Mouse (Mus musculus) limb, embryonic 10.5 days (tissue): ENCODE measurements around the gene Cyp4f14. TPM values are rescaled to one million over a fixed set of nuclear protein-coding genes. Genes with fewer than 3 reads are reported as not detected.

ENCODE experiments used
- DNase-seq: peaks from one replicate; pipeline ENCODE4 v3.0.0-alpha.2; 2017; ENCODE audit warnings: low spot score
- H3K27ac ChIP-seq: fragments of 300-500 bp; sonication (generic); 2 replicates; pipeline ENCODE4 v1.5.1; 2016; ENCODE audit warnings: mild to moderate bottlenecking
- H3K27me3 ChIP-seq: fragments of 300-500 bp; sonication (generic); 2 replicates; pipeline ENCODE4 v1.6.1; 2016; ENCODE audit warnings: low read depth, mild to moderate bottlenecking; ENCODE audit not compliant: poor library complexity, severe bottlenecking
- H3K36me3 ChIP-seq: fragments of 300-500 bp; sonication (generic); 2 replicates; pipeline ENCODE4 v1.6.1; 2016; ENCODE audit warnings: mild to moderate bottlenecking, moderate library complexity
- H3K4me1 ChIP-seq: fragments of 300-500 bp; sonication (generic); 2 replicates; pipeline ENCODE4 v1.6.1; 2016
- H3K4me3 ChIP-seq: fragments of 300-500 bp; sonication (generic); 2 replicates; pipeline ENCODE4 v1.5.1; 2016; ENCODE audit warnings: mild to moderate bottlenecking, moderate library complexity
- H3K9me3 ChIP-seq: fragments of 300-500 bp; sonication (generic); replicated peaks from 2 replicates; pipeline ENCODE4 v1.6.1; 2016; ENCODE audit warnings: mild to moderate bottlenecking
- WGBS: fragments of 180-500 bp; shearing (Covaris S2); methylation state at CpG from one replicate; pipeline ENCODE4 v1.1.7; 2016; 5-methylcytosine and 5-hydroxymethylcytosine counted together
- polyA plus RNA-seq: library from polyadenylated mRNA; unstranded; fragments of >200 nt; fragmentation: Nextera tagmentation; extraction: Ambion mirVana; gene quantifications from 2 replicates; pipeline ENCODE4 v1.2.1, GENCODE M21; 2016

Cyp4f14 gene
- polyA plus RNA-seq, 1 experiment from 2014 or later, result not detected

DNA sequence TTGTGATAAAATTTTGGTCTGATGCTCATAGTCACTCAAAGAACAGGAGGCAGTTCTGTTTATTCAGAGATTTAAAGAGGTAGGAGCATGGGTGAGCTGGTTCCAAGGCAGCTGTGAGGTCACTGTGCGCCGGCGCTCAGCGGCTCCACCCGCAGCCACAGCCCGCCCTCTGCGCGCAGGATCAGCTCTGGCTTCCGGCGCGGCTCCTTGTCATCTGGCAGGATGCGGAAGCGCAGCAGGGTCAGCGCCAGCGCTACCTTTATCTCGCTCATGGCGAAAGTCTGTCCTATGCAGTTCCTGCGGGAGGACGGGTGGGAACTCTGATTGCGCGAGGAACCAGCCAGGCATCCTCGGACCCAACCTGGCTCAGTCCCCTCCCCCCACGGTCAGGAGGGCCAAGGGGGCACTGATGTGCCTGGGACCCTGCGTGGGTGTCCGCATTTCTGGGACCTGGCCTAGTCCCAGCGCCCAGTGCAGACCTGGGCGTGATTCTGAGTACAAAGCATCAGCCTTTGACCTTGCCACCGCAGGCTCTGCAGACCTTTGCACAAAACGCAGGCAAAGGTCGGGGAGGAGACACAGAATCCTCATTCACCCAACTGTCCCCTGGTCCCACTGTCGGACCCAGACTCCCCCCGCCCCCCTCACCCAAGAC lies 7.6 kb upstream of the Cyp4f14 start:
- DNase-seq, result peak; percentile 81
- Histone ChIP-seq H3K4me1 (peaks cover 11% of the 10 kb centered on the region), H3K4me3 (peak overlapping the region; percentile 60), H3K27ac (peak overlapping the region; percentile 89), H3K27me3 (no peaks in the 10 kb centered on the region), H3K9me3 (no peaks in the 10 kb centered on the region), H3K36me3 (no peaks in the 10 kb centered on the region)
- 19% methylated on average over 32 of the region's 32 CpGs for WGBS

GRCm38 (mm10) chr17:32923681-32924080 lies 6.5 kb upstream of the Cyp4f14 start:
- Histone ChIP-seq H3K9me3 (no peaks in the 10 kb centered on the region), H3K27me3 (no peaks in the 10 kb centered on the region), H3K4me1 (peaks cover 11% of the 10 kb centered on the region), H3K27ac (no peak overlapping the region), H3K4me3 (no peak overlapping the region), H3K36me3 (no peaks in the 10 kb centered on the region)
- WGBS, result 88% methylated on average over 1 of the region's 1 CpGs
- no peak for DNase-seq

DNA sequence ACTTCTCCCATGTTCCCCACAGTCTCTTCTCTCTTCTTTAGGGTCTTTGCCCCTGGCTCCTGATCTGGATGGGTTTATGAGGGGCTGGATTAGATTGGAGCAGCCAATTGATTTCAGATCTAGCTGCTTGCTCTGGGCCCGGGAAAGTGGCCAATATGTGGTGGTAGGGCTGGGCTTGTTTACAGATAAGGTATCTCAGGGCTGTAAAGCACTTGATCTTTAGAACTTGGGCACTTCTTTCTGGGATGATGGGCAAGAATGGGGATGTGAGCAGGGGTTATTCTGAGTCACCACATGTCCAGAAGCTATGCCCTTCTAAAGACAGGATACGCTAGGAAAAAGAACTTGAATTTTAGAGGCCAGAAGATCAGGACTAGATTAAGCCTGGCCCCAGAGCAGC lies 2.0 kb upstream of the Cyp4f14 start:
- DNase-seq, result no peak
- H3K36me3 ChIP-seq, result no peaks in the 10 kb centered on the region
- H3K4me1 ChIP-seq, result no peaks in the 10 kb centered on the region
- 67% methylated on average over 2 of the region's 2 CpGs for WGBS
- no peaks in the 10 kb centered on the region for H3K27me3 ChIP-seq
- no peak overlapping the region for H3K27ac ChIP-seq
- H3K4me3 ChIP-seq, result no peak overlapping the region
- no peaks in the 10 kb centered on the region for H3K9me3 ChIP-seq

DNA sequence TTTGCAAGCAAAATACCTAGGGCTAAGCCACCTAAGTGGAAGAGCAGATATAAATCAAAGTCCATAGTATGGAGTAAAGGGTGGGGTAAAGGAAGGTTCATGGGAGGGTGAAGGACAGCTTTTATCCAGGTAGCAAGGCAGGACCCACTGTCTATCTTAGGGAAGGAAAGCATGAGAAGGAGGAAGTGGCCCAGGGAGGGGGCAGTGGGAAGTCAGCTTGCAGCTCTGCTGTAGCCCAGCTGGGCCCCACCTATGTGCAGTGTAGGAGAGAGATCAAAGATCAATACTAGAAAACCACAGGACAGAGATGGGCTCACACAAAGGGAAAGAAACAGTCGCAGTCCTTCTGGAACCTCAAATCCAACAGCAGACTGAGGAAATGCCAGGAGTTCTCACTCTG lies 1.1 kb downstream of the Cyp4f14 start:
- no peak for DNase-seq
- no peak overlapping the region for H3K27ac ChIP-seq
- no peaks in the 10 kb centered on the region for H3K9me3 ChIP-seq
- no peak overlapping the region for H3K4me3 ChIP-seq
- no peaks in the 10 kb centered on the region for H3K27me3 ChIP-seq
- H3K4me1 ChIP-seq, result no peaks in the 10 kb centered on the region
- H3K36me3 ChIP-seq, result no peaks in the 10 kb centered on the region
- WGBS, result 75% methylated on average over 1 of the region's 1 CpGs

DNA sequence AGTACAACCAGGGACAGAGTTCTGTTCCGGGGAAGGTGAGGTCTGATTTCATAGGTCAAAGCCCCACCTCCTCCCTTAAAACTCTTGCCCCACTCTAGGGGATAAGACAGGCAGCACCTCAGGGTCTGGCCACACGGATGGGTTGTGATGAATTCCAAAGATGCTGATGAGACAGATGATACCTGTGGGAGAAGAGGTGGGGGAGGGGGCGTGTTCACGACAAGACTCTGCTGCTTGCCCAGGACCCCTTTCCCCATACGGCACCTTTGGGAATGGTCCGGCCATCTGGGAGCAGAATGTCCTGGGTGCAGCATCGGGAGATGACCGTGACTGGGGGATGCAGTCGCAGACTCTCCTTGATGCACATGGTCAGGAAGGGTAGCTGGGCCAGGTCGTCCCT lies 11.0 kb downstream of the Cyp4f14 start:
- 76% methylated on average over 10 of the region's 10 CpGs for WGBS
- H3K27me3 ChIP-seq, result no peaks in the 10 kb centered on the region; the same call in 1 of the 2 replicates
- no peak overlapping the region for H3K4me3 ChIP-seq

GRCm38 (mm10) chr17:32905239-32905638 lies 11.9 kb downstream of the Cyp4f14 start:
- peak overlapping the region; percentile 22; the same call in 1 of the 2 replicates for H3K4me3 ChIP-seq
- H3K36me3 ChIP-seq, result no peaks in the 10 kb centered on the region
- peak; percentile 72 for DNase-seq
- 13% methylated on average over 19 of the region's 19 CpGs for WGBS
- no peaks in the 10 kb centered on the region for H3K4me1 ChIP-seq
- H3K27me3 ChIP-seq, result no peaks in the 10 kb centered on the region; the same call in 1 of the 2 replicates
- H3K9me3 ChIP-seq, result no peaks in the 10 kb centered on the region
- H3K27ac ChIP-seq, result no peak overlapping the region

More for the DNA sequence above, 11.0 kb downstream of the Cyp4f14 start:
- Histone ChIP-seq H3K9me3 (no peaks in the 10 kb centered on the region), H3K4me1 (no peaks in the 10 kb centered on the region), H3K36me3 (no peaks in the 10 kb centered on the region), H3K27ac (no peak overlapping the region)
- no peak for DNase-seq

DNA sequence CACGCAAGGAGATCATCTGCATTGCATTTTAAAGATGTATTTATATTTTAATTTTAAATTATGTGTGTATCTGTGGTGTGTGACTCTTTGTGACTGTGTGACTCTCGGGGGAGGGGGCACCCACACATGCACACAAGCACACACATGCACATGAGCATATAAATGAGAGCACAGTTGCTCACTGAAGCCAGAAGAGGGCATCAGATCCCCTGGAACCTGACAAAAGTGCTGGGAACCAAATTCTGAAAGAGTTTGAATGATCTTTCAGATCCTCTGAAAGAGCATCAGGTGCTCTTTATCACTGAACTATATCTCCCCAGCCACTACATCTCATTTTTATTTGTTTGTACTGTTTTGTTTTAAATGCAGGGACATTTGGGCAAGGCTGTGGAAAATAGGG lies 12.7 kb downstream of the Cyp4f14 start:
- no peak overlapping the region for H3K4me3 ChIP-seq
- H3K27ac ChIP-seq, result no peak overlapping the region
- DNase-seq, result no peak
- 62% methylated on average over 2 of the region's 2 CpGs for WGBS
- H3K9me3 ChIP-seq, result no peaks in the 10 kb centered on the region
- no peaks in the 10 kb centered on the region; the same call in 1 of the 2 replicates for H3K27me3 ChIP-seq
- H3K4me1 ChIP-seq, result no peaks in the 10 kb centered on the region
- H3K36me3 ChIP-seq, result no peaks in the 10 kb centered on the region

GRCm38 (mm10) chr17:32901751-32902525 lies 15.2 kb downstream of the Cyp4f14 start:
- no peaks in the 10 kb centered on the region for H3K4me1 ChIP-seq
- WGBS, result 75% methylated on average over 1 of the region's 1 CpGs
- no peaks in the 10 kb centered on the region; the same call in 1 of the 2 replicates for H3K27me3 ChIP-seq
- H3K9me3 ChIP-seq, result no peaks in the 10 kb centered on the region
- H3K36me3 ChIP-seq, result no peaks in the 10 kb centered on the region
- H3K4me3 ChIP-seq, result no peak overlapping the region
- no peak for DNase-seq
- H3K27ac ChIP-seq, result no peak overlapping the region

GRCm38 (mm10) chr17:32895421-32895820 lies 21.7 kb downstream of the Cyp4f14 start:
- Histone ChIP-seq H3K36me3 (no peaks in the 10 kb centered on the region), H3K4me1 (peaks cover 5% of the 10 kb centered on the region), H3K27ac (no peak overlapping the region), H3K27me3 (no peaks in the 10 kb centered on the region), H3K9me3 (no peaks in the 10 kb centered on the region), H3K4me3 (no peak overlapping the region)
- WGBS, result 89% methylated on average over 4 of the region's 4 CpGs
- no peak for DNase-seq

DNA sequence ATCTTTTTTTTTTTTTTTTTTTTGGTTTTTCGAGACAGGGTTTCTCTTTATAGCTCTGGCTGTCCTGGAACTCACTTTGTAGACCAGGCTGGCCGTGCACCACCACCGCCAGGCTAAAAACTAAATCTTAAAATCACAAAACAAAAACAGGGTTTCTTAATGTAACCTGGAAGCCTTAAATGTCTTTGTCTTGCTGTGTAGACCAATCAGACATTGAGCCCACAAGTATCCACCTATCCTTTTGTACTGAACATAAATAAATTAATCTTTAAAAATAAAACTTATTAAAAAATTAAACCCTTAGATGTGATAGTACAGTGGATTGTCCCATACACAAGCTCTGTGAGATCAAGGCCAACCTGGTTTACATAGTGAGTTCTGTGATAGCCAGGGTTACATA lies 23.2 kb downstream of the Cyp4f14 start:
- Histone ChIP-seq H3K27ac (no peak overlapping the region), H3K4me1 (peaks cover 11% of the 10 kb centered on the region), H3K9me3 (no peaks in the 10 kb centered on the region), H3K4me3 (no peak overlapping the region), H3K27me3 (no peaks in the 10 kb centered on the region), H3K36me3 (0 out of 2 replicates have a peak, but pooled peaks cover 5% of the 10 kb centered on the region)
- 91% methylated on average over 3 of the region's 3 CpGs for WGBS
- DNase-seq, result no peak

GRCm38 (mm10) chr17:32891239-32892180 lies 25.6 kb downstream of the Cyp4f14 start, which contains the start of gene Zfp870:
Gene Zfp870 (minus strand): TSS chr17:32891642.
- DNase-seq, result peak; percentile 82
- WGBS, result 13% methylated on average over 33 of the region's 33 CpGs
- peaks cover 11% of the 10 kb centered on the region for H3K4me1 ChIP-seq

DNA sequence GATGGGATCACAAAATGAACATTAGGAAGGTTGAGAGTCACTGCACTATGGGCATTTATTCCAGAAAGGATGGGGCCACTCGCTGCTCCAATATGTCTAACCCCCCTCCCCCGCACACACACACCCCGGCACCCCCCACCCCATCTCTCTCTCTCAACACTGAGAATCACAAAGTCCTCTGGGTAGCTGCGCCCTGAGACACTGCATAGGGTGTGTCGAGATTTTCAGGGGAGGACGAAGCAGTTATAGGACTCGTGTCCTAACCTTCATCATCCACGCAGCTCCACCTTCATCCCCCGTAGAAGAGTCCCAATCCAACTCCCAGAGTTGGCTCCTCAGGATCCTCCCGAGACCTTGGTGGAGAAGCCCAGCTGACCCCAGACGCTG lies 26.3 kb downstream of the Cyp4f14 start:
- Histone ChIP-seq H3K4me1 (peaks cover 11% of the 10 kb centered on the region), H3K4me3 (peak overlapping the region; percentile 84), H3K27ac (peak overlapping the region; percentile 89), H3K36me3 (peaks cover 19% of the 10 kb centered on the region), H3K9me3 (no peaks in the 10 kb centered on the region), H3K27me3 (no peaks in the 10 kb centered on the region)
- no peak for DNase-seq
- WGBS, result 3% methylated on average over 11 of the region's 11 CpGs

More at GRCm38 (mm10) chr17:32891239-32892180, 25.6 kb downstream of the Cyp4f14 start, which contains the start of gene Zfp870:
- Histone ChIP-seq H3K4me3 (peak within 1 kb of the TSS; percentile 84), H3K27me3 (no peaks in the 10 kb centered on the region), H3K27ac (peak within 1 kb of the TSS; percentile 89), H3K36me3 (peaks cover 16% of the 10 kb centered on the region), H3K9me3 (no peaks in the 10 kb centered on the region)
